Mouse (Mus musculus) stomach, postnatal 0 days (tissue): ENCODE measurements at regions not wholly inside any gene's neighbourhood (a gene's known extent, or its start where the extent isn't known, plus 50 kb on each side); places are given as distances from the start of the nearest gene placed in this dataset.

Source experiments
- ATAC-seq: fragments of 200-750 bp; cut with Nextera tagmentation; 2 replicates; pipeline ENCODE4 v1.8.0; 2017; ENCODE audit not compliant: low FRiP score, low TSS enrichment
- DNase-seq: peaks from one replicate; pipeline ENCODE4 v3.0.0-alpha.2; 2016; ENCODE audit warnings: low spot score
- H3K27ac ChIP-seq: fragments of 300-500 bp; sonication (generic); replicated peaks from 2 replicates; pipeline ENCODE4 v1.5.1; 2014; ENCODE audit warnings: mild to moderate bottlenecking, control low read depth
- H3K27me3 ChIP-seq: fragments of 300-500 bp; sonication (generic); 2 replicates; pipeline ENCODE4 v1.6.1; 2014; ENCODE audit warnings: low read length; ENCODE audit not compliant: control insufficient read depth, insufficient read depth
- H3K36me3 ChIP-seq: fragments of 300-500 bp; sonication (generic); 2 replicates; pipeline ENCODE4 v1.6.1; 2014; ENCODE audit warnings: low read length, mixed read lengths; ENCODE audit not compliant: control insufficient read depth, insufficient read depth
- H3K4me1 ChIP-seq: fragments of 300-500 bp; sonication (generic); replicated peaks from 2 replicates; pipeline ENCODE4 v1.6.1; 2014; ENCODE audit warnings: antibody characterized with exemption; ENCODE audit not compliant: control insufficient read depth, insufficient read depth
- H3K4me2 ChIP-seq: fragments of 300-500 bp; sonication (generic); replicated peaks from 2 replicates; pipeline ENCODE4 v1.6.1; 2014; ENCODE audit warnings: low read depth, mild to moderate bottlenecking, control low read depth, moderate library complexity
- H3K4me3 ChIP-seq: fragments of 300-500 bp; sonication (generic); 2 replicates; pipeline ENCODE4 v1.5.1; 2014; ENCODE audit warnings: low read depth, low read length, control low read depth
- H3K9ac ChIP-seq: fragments of 300-500 bp; sonication (generic); 2 replicates; pipeline ENCODE4 v1.6.1; 2014; ENCODE audit warnings: mild to moderate bottlenecking, low read length, control low read depth, mixed read lengths
- H3K9me3 ChIP-seq: fragments of 300-500 bp; sonication (generic); 2 replicates; pipeline ENCODE4 v1.6.1; 2016; ENCODE audit warnings: low read length; ENCODE audit not compliant: control insufficient read depth
- CTCF ChIP-seq: IDR thresholded peaks from 2 replicates; pipeline ENCODE4 v1.5.1; 2016; ENCODE audit warnings: antibody characterized with exemption, low read depth, mild to moderate bottlenecking, moderate library complexity
- EP300 ChIP-seq: optimal IDR thresholded peaks from 2 replicates; pipeline ENCODE3; 2016; ENCODE audit warnings: antibody characterized with exemption
- WGBS: fragments of 180-500 bp; shearing (Covaris S2); extraction: QIAGEN DNeasy Blood & Tissue Kit; methylation state at CpG from one replicate; pipeline ENCODE4 v1.1.7; 2014; 5-methylcytosine and 5-hydroxymethylcytosine counted together

DNA sequence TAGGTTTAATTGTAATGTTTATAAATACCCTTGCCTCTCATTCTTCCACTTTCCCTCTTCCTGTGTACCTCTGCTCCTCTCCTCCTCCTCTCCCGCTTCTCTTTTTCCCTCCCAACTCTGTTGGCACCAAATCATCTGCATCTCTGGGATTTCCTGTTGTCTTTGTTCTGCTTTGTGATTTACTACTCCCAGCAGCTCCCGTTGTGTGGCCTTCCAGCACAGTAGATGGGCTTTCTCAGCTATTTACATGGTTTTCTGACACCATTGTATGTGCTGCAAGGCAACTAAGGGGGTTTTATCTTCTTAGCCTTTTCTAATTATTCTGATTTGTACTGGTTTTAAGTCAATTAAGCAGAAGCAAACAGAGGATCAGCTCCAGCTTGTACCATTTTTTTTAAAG lies 1326.1 kb downstream of the Diaph3 start:
- H3K4me1 ChIP-seq: no peaks in the 10 kb centered on the region
- H3K9ac ChIP-seq: no peak overlapping the region
- no peaks in the 10 kb centered on the region for H3K9me3 ChIP-seq
- H3K4me3 ChIP-seq: no peak overlapping the region
- ATAC-seq (no peak), DNase-seq (no peak)
- no peak overlapping the region for H3K4me2 ChIP-seq
- TF ChIP-seq CTCF: no peak
- TF ChIP-seq EP300: no peak
- H3K27ac ChIP-seq: no peak overlapping the region
- no peaks in the 10 kb centered on the region for H3K27me3 ChIP-seq
- no peaks in the 10 kb centered on the region for H3K36me3 ChIP-seq
- 25% methylated on average over 2 of the region's 2 CpGs for WGBS

DNA sequence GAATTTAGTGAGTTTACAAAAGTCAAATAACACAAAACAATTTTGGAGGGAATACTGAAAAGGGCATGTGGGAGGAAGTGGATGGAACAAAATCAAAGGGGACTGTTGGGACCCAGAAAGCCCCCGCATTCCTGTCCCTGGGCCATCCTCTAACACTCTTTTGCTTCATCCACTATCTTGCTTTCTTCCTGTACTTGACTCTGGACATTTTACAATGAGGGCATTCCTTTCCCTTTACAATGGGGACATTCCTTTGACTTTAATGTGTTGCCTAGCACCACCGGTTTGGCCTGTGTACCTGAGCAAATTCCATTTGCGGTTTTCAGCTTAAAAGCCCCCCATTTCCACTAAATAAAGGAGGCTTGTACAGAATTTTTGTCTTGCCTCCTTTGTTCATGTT lies 1341.0 kb downstream of the Pcdh17 start:
- Histone ChIP-seq H3K27ac (no peak overlapping the region), H3K9me3 (no peaks in the 10 kb centered on the region), H3K4me2 (no peak overlapping the region), H3K36me3 (no peaks in the 10 kb centered on the region), H3K4me3 (no peak overlapping the region), H3K4me1 (no peaks in the 10 kb centered on the region), H3K9ac (no peak overlapping the region), H3K27me3 (no peaks in the 10 kb centered on the region)
- no peak for DNase-seq
- WGBS: 67% methylated on average over 3 of the region's 3 CpGs
- TF ChIP-seq EP300: no peak
- no peak for TF ChIP-seq CTCF
- no peak for ATAC-seq

DNA sequence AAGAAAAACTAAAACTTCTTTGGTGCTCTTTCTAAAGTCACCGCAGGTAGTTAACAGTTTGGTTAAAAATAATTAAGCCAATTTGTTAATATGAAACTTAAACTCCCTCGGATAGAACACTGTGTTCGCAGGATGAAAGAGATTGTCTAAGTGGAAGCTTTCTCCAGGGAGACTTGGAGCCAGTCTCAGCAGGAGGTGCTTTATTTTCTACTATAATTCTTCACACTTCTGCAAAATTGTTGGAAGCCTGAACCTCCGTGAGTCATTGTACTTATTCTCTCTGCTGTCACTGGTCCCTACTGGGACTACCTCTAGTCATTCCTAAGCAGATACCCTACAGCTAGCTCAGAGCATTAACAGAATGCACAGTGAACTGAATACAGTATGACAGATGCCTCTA lies 1327.3 kb downstream of the Pcdh17 start:
- H3K9me3 ChIP-seq: no peaks in the 10 kb centered on the region
- H3K27ac ChIP-seq: no peak overlapping the region
- no peaks in the 10 kb centered on the region for H3K4me1 ChIP-seq
- DNase-seq: no peak
- H3K36me3 ChIP-seq: no peaks in the 10 kb centered on the region
- no peak overlapping the region for H3K4me2 ChIP-seq
- H3K4me3 ChIP-seq: no peak overlapping the region
- TF ChIP-seq CTCF: no peak
- TF ChIP-seq EP300: no peak
- no peak overlapping the region for H3K9ac ChIP-seq
- no peaks in the 10 kb centered on the region for H3K27me3 ChIP-seq
- WGBS: 70% methylated on average over 4 of the region's 4 CpGs
- no peak for ATAC-seq

DNA sequence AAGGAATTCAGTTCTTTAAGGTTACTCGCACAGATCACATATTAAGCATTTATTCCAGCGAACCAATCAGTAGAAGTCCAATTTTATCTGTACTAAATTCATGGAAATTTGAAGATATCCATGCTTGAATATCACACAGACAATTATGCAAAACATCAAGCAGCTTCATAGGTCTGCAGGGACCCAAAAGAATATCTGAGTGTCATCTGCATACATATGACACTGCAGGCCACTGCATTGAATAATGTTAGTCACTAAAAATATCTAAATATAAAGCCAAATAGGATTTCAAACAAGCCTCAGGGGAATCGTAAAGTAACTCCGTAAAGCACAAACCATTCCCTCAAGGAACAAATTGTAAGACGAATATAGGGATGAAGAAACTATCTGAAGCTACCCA lies 1324.9 kb downstream of the Pcdh17 start:
- Histone ChIP-seq H3K4me2 (no peak overlapping the region), H3K27me3 (no peaks in the 10 kb centered on the region), H3K27ac (no peak overlapping the region), H3K4me1 (no peaks in the 10 kb centered on the region), H3K36me3 (no peaks in the 10 kb centered on the region), H3K4me3 (no peak overlapping the region), H3K9me3 (no peaks in the 10 kb centered on the region), H3K9ac (no peak overlapping the region)
- WGBS: 79% methylated on average over 5 of the region's 5 CpGs
- TF ChIP-seq EP300 (no peak), CTCF (no peak)
- ATAC-seq (no peak), DNase-seq (no peak)

DNA sequence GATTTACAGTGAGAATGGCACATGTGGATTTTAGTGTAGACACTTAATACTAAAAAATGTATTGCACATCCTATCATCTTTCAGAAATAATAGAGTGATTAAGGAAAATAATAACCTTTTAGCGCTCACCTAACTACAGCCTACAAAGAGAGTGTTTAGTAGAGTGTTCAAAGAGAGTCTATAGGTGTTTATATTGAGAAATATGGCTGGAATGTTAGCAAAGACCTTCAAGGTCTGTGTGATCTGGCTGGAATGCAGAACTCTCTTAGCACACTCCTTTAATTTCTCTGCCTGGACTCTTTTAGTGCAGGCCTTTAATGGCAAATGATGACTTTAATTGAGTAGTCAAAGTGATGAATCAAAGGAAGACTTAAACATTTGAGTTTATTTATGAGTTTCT lies 1314.0 kb downstream of the Pcdh17 start:
- no peaks in the 10 kb centered on the region for H3K36me3 ChIP-seq
- no peak overlapping the region for H3K4me2 ChIP-seq
- no peak for TF ChIP-seq CTCF
- TF ChIP-seq EP300: no peak
- no peaks in the 10 kb centered on the region for H3K4me1 ChIP-seq
- no peaks in the 10 kb centered on the region for H3K27me3 ChIP-seq
- 61% methylated on average over 1 of the region's 1 CpGs for WGBS
- H3K4me3 ChIP-seq: no peak overlapping the region
- no peak for ATAC-seq
- H3K27ac ChIP-seq: no peak overlapping the region
- no peaks in the 10 kb centered on the region for H3K9me3 ChIP-seq
- H3K9ac ChIP-seq: no peak overlapping the region
- DNase-seq: no peak

DNA sequence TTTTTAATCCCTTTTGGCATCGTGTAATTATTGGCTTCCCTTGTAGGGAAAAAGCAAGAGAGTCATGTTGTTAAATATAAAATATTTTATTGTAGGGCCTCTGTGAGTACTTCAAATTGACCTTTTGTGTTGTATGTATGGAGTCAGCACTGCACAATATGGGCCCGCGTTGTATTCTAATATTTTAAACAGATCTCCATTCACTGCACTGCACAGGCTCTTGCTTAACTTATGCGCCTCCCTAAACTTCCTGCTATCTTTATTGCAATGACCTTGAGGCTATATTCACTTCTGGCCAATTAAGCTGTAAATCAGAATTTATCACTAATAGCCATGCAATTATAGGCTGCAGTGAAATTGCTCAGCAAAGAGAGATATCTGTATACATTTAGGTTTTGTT lies 1295.2 kb downstream of the Pcdh17 start:
- no peak for ATAC-seq

More for the DNA sequence above, 1295.2 kb downstream of the Pcdh17 start:
- Histone ChIP-seq H3K27me3 (no peaks in the 10 kb centered on the region), H3K9me3 (no peaks in the 10 kb centered on the region), H3K27ac (no peak overlapping the region), H3K4me1 (no peaks in the 10 kb centered on the region), H3K4me2 (no peak overlapping the region), H3K9ac (no peak overlapping the region), H3K36me3 (no peaks in the 10 kb centered on the region), H3K4me3 (no peak overlapping the region)
- no peak for TF ChIP-seq CTCF
- no peak for TF ChIP-seq EP300
- no peak for DNase-seq
- WGBS: 83% methylated on average over 4 of the region's 4 CpGs
